Comparison of ENCODE assay signal across 24 mouse cellular contexts in the genomic region with DNA sequence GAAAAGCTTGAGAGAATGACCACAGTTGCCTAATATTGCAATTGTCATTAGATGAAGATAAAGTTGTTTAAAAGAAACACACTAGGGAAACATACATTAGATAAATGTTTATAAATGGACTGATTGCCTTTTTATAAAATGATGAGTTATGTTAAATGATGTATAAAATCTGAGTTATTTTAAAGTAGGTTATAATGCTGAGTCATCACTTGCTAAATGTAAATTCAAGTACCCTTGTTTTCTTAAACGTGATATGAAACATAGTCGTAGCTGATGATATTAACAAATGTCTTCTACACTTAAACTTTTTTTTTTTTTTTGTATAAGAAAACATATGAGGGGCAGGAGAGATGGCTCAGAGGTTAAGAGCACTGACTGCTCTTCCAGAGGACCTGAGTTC. TPM values are rescaled to one million over a fixed set of nuclear protein-coding genes. Genes with fewer than 3 reads are reported as not detected.
DNase-seq lines count a peak whose midpoint lies in the region; ATAC-seq and TF ChIP-seq lines count a peak whose summit lies in the region.
"Had no signal": no experiment of that assay in that cellular context is flagged by ENCODE, and none has a peak within 500 bp of the region (broad histone marks: within the 10 kb centered on the region; RNA-seq: fewer than 3 reads in every experiment).

No protein-coding gene starts in this region.

- H3K27me3 ChIP-seq in CH12.LX (replicated peaks) (no peaks in the 10 kb centered on the region), MEL (ENCODE audit: control insufficient read depth in 1 of 2, insufficient read depth in 2 of 2, low read length in 2 of 2) (no peaks in the 10 kb centered on the region)
- peaks cover 22% of the 10 kb centered on the region for H3K27me3 ChIP-seq in hindbrain, embryonic 12.5 days
- H3K27me3 ChIP-seq: Patski had no signal

- DNase-seq in CH12.LX (ENCODE audit: extremely low read depth) (no peak), ES-E14 (ENCODE audit: low read depth, low spot score) (no peak), MEL (ENCODE audit: low read depth, low spot score) (no peak)
- no peak for DNase-seq in cerebellum, postnatal 36 days
- DNase-seq: adrenal gland, adult 2 months; adrenal gland, adult 8-10 months; adrenal gland, postnatal 36 days; cerebellum, adult 11 months; cerebellum, adult 11-12 months; cerebellum, adult 2 months; cerebellum, adult 8-10 months; cerebellum, adult 9-10 months had no signal

- dilution Hi-C loops in CH12.LX (cut with MboI; ENCODE audit: extremely low pct_ligation_motif_present, extremely low pct_unique_long_range_greater_than_20kb, low sequenced_read_pairs) = no loop called here

- in situ Hi-C loops in CH12.LX (cut with MboI; ENCODE audit: low pct_ligation_motif_present, low pct_unique_long_range_greater_than_20kb, low sequenced_read_pairs) = loop anchor here (25.0 kb wide), 2 partner anchors 102 to 277 kb away; a partner anchor contains a TSS
- in situ Hi-C loops in ES-E14 (cut with MboI; ENCODE audit: low sequenced_read_pairs in 2 of 2, unreplicated experiment in 2 of 2) = no loop called here

- TF ChIP-seq RAD21 in CH12.LX (IDR thresholded peaks at IDR 0.05; ENCODE audit: low read depth, low read length) (no peak), MEL (IDR thresholded peaks at IDR 0.05; ENCODE audit: low read depth, low read length) (no peak)

- no peak overlapping the region for H3K4me3 ChIP-seq in CH12.LX (replicated peaks in 1 of 3; ENCODE audit: low read depth in 2 of 3, low read length in 2 of 3, poor library complexity in 1 of 3)
- H3K4me3 ChIP-seq in ES-E14 (ENCODE audit: insufficient read depth in 1 of 2, low read depth in 1 of 2, low read length in 2 of 2, poor library complexity in 1 of 2, severe bottlenecking in 1 of 2) = no peak overlapping the region
- H3K4me3 ChIP-seq in MEL (ENCODE audit: control insufficient read depth in 1 of 2, insufficient read depth in 1 of 2, low read depth in 2 of 2, low read length in 2 of 2) = no peak overlapping the region
- H3K4me3 ChIP-seq in hindbrain, embryonic 12.5 days = no peak overlapping the region

- no peaks in the 10 kb centered on the region for H3K4me1 ChIP-seq in CH12.LX (ENCODE audit: control insufficient read depth in 1 of 2, insufficient read depth in 2 of 2)
- peaks cover 0 to 2% of the 10 kb centered on the region in 2 experiments; a peak in 1 of 4 replicates for H3K4me1 ChIP-seq in ES-E14 (ENCODE audit: control insufficient read depth in 2 of 2, insufficient read depth in 2 of 2, low read length in 2 of 2, poor library complexity in 1 of 2)
- no peaks in the 10 kb centered on the region for H3K4me1 ChIP-seq in MEL (ENCODE audit: control insufficient read depth in 1 of 2, insufficient read depth in 2 of 2, low read length in 2 of 2)
- no peaks in the 10 kb centered on the region for H3K4me1 ChIP-seq in hindbrain, embryonic 12.5 days

- no peaks in the 10 kb centered on the region for H3K36me3 ChIP-seq in CH12.LX (replicated peaks in 1 of 2; ENCODE audit: control insufficient read depth in 1 of 2, insufficient read depth in 1 of 2, low read length in 1 of 2)
- no peaks in the 10 kb centered on the region for H3K36me3 ChIP-seq in ES-E14 (ENCODE audit: control insufficient read depth, insufficient read depth, low read length, poor library complexity, severe bottlenecking)
- no peaks in the 10 kb centered on the region for H3K36me3 ChIP-seq in MEL (ENCODE audit: control insufficient read depth in 1 of 2, insufficient read depth in 2 of 2, low read length in 2 of 2)
- no peaks in the 10 kb centered on the region for H3K36me3 ChIP-seq in hindbrain, embryonic 12.5 days
- H3K36me3 ChIP-seq: G1E had no signal

- TF ChIP-seq CTCF in CH12.LX (conservative IDR thresholded peaks at IDR 0.05 in 1 of 2, IDR thresholded peaks at IDR 0.05 in 1 of 2; ENCODE audit: low read depth in 2 of 2, low read length in 2 of 2) = no peak
- TF ChIP-seq CTCF in MEL (IDR thresholded peaks at IDR 0.05 in 2 of 3, conservative IDR thresholded peaks at IDR 0.05 in 1 of 3; ENCODE audit: control insufficient read depth in 1 of 3, insufficient read depth in 1 of 3, low read depth in 2 of 3, low read length in 3 of 3, poor library complexity in 1 of 3, severe bottlenecking in 1 of 3) = no peak

- H3K27ac ChIP-seq in CH12.LX (ENCODE audit: insufficient read depth, low read depth) (no peak overlapping the region), ES-E14 (ENCODE audit: insufficient read depth, low read depth, low read length, poor library complexity, severe bottlenecking) (no peak overlapping the region), MEL (ENCODE audit: control insufficient read depth, low read depth, low read length) (no peak overlapping the region)
- no peak overlapping the region for H3K27ac ChIP-seq in hindbrain, embryonic 12.5 days

- no peak for TF ChIP-seq POLR2A in CH12.LX (IDR thresholded peaks at IDR 0.05; ENCODE audit: low read depth, low read length)
- TF ChIP-seq POLR2A in MEL (IDR thresholded peaks at IDR 0.05; ENCODE audit: control insufficient read depth in 1 of 2, insufficient read depth in 1 of 2, low read depth in 1 of 2, low read length in 2 of 2, poor library complexity in 1 of 2) = no peak

- ATAC-seq in megakaryocyte progenitor cell, adult 5-6 weeks (replicated peaks; ENCODE audit: poor library complexity) = no peak
- no peak for ATAC-seq in hindbrain, embryonic 12.5 days (ENCODE audit: low FRiP score)
- ATAC-seq: activated CD4-positive, CD25-positive, alpha-beta regulatory T cell, adult 4 months; CD4-positive, CD25-positive, alpha-beta regulatory T cell, adult 4 months; Patski had no signal

- no peak for TF ChIP-seq EP300 in CH12.LX (IDR thresholded peaks at IDR 0.05; ENCODE audit: low read length)
- no peak for TF ChIP-seq EP300 in MEL (IDR thresholded peaks at IDR 0.05; ENCODE audit: low read depth in 1 of 2, low read length in 2 of 2)

- no peaks in the 10 kb centered on the region for H3K79me2 ChIP-seq in CH12.LX (replicated peaks; ENCODE audit: control insufficient read depth, extremely low read depth, insufficient read depth, poor library complexity, severe bottlenecking)
- H3K79me2 ChIP-seq in MEL (ENCODE audit: control insufficient read depth, insufficient read depth, low read length, poor library complexity) = no peaks in the 10 kb centered on the region

- peaks cover 2% of the 10 kb centered on the region for H3K9me3 ChIP-seq in CH12.LX (replicated peaks; ENCODE audit: low read length)
- H3K9me3 ChIP-seq in ES-E14 (ENCODE audit: control insufficient read depth, insufficient read depth, low read depth, low read length) = no peaks in the 10 kb centered on the region
- no peaks in the 10 kb centered on the region for H3K9me3 ChIP-seq in MEL (replicated peaks; ENCODE audit: insufficient read depth, low read length)
- H3K9me3 ChIP-seq in hindbrain, embryonic 12.5 days (replicated peaks) = no peaks in the 10 kb centered on the region

- WGBS in hindbrain, embryonic 12.5 days = 88% methylated on average over 2 of the region's 2 CpGs

- H3K9ac ChIP-seq in CH12.LX (ENCODE audit: insufficient read depth, low read depth) (no peak overlapping the region), ES-E14 (ENCODE audit: insufficient read depth, low read depth, low read length, poor library complexity, severe bottlenecking) (no peak overlapping the region), MEL (ENCODE audit: control insufficient read depth, low read depth, low read length, poor library complexity, severe bottlenecking) (no peak overlapping the region)
- H3K9ac ChIP-seq in hindbrain, embryonic 12.5 days = no peak overlapping the region

- H3K4me2 ChIP-seq in CH12.LX (ENCODE audit: insufficient read depth, low read depth, poor library complexity, severe bottlenecking) = no peak overlapping the region
- H3K4me2 ChIP-seq in hindbrain, embryonic 12.5 days (replicated peaks) = no peak overlapping the region

RNA-seq across cellular contexts. Expression of a gene that starts 5.3 kb away (rescaled TPM):
- total RNA-seq in CH12.LX (2012; rRNA removed) (not detected in 2 replicates), CH12.LX (2014; rRNA removed) (not detected in 2 replicates), ES-E14 (2012; rRNA removed) (not detected in 2 replicates), MEL (2012; rRNA removed) (not detected in 2 replicates)
- polyA plus RNA-seq in CH12.LX (2012; ENCODE audit: insufficient read length, low read depth) (not detected in 2 replicates), MEL (2012; ENCODE audit: insufficient read depth in 1 of 2, insufficient read length in 2 of 2, low read depth in 1 of 2, low replicate concordance in 2 of 2, missing spikeins in 1 of 2) (not detected)
- not detected in 2 replicates for total RNA-seq in megakaryocyte progenitor cell, adult 5-6 weeks (2015)
- not detected in 2 replicates for total RNA-seq in megakaryocyte progenitor cell, adult 5-6 weeks (2017)
- polyA plus RNA-seq in hindbrain, embryonic 12.5 days (2016; fragmentation: Nextera tagmentation; extraction: Ambion mirVana) = not detected in 2 replicates
- total RNA-seq: G1E had no signal
- polyA plus RNA-seq: activated CD4-positive, CD25-positive, alpha-beta regulatory T cell, adult 4 months; C2C12; CD4-positive, CD25-positive, alpha-beta regulatory T cell, adult 4 months; G1E had no signal

RNA-seq across cellular contexts. Expression of a gene that starts 11.9 kb away (rescaled TPM):
- total RNA-seq in CH12.LX (2012; rRNA removed) (not detected in 2 replicates), CH12.LX (2014; rRNA removed) (not detected in 2 replicates), ES-E14 (2012; rRNA removed) (0.27 and 0.32 TPM in 2 replicates), MEL (2012; rRNA removed) (not detected in 2 replicates)
- polyA plus RNA-seq in CH12.LX (2012; ENCODE audit: insufficient read length, low read depth) (not detected in 2 replicates), MEL (2012; ENCODE audit: insufficient read depth in 1 of 2, insufficient read length in 2 of 2, low read depth in 1 of 2, low replicate concordance in 2 of 2, missing spikeins in 1 of 2) (not detected)
- total RNA-seq in megakaryocyte progenitor cell, adult 5-6 weeks (2015) = not detected in 2 replicates
- total RNA-seq in megakaryocyte progenitor cell, adult 5-6 weeks (2017) = not detected in 2 replicates
- polyA plus RNA-seq in hindbrain, embryonic 12.5 days (2016; fragmentation: Nextera tagmentation; extraction: Ambion mirVana) = 0.34 and 0.61 TPM in 2 replicates
- total RNA-seq: adrenal gland, postnatal 25 days; G1E had no signal
- polyA plus RNA-seq: activated CD4-positive, CD25-positive, alpha-beta regulatory T cell, adult 4 months; C2C12; CD4-positive, CD25-positive, alpha-beta regulatory T cell, adult 4 months had no signal

RNA-seq across cellular contexts. Expression of a gene that starts 25.1 kb away (rescaled TPM):
- total RNA-seq in CH12.LX (2012; rRNA removed) = not detected in 2 replicates
- total RNA-seq in CH12.LX (2014; rRNA removed) = not detected in 2 replicates
- polyA plus RNA-seq in CH12.LX (2012; ENCODE audit: insufficient read length, low read depth) = not detected in 2 replicates
- not detected in 2 replicates for total RNA-seq in ES-E14 (2012; rRNA removed)
- total RNA-seq in MEL (2012; rRNA removed) = not detected in 2 replicates
- not detected for polyA plus RNA-seq in MEL (2012; ENCODE audit: insufficient read depth in 1 of 2, insufficient read length in 2 of 2, low read depth in 1 of 2, low replicate concordance in 2 of 2, missing spikeins in 1 of 2)
- not detected in 2 replicates for total RNA-seq in megakaryocyte progenitor cell, adult 5-6 weeks (2015)
- not detected in 2 replicates for total RNA-seq in megakaryocyte progenitor cell, adult 5-6 weeks (2017)
- polyA plus RNA-seq in hindbrain, embryonic 12.5 days (2016; fragmentation: Nextera tagmentation; extraction: Ambion mirVana) = not detected in 2 replicates
- total RNA-seq: adrenal gland, adult 18-20 months; adrenal gland, adult 2 months; adrenal gland, postnatal 10 days; adrenal gland, postnatal 14 days; adrenal gland, postnatal 25 days; adrenal gland, postnatal 36 days; adrenal gland, postnatal 4 days; G1E had no signal
- polyA plus RNA-seq: activated CD4-positive, CD25-positive, alpha-beta regulatory T cell, adult 4 months; adrenal gland, adult 2 months; C2C12; CD4-positive, CD25-positive, alpha-beta regulatory T cell, adult 4 months; cerebellum, adult 2 months; G1E; Patski had no signal

RNA-seq across cellular contexts. Expression of a gene that starts 25.7 kb away (rescaled TPM):
- total RNA-seq in CH12.LX (2012; rRNA removed) (not detected in 2 replicates), CH12.LX (2014; rRNA removed) (not detected in 2 replicates), ES-E14 (2012; rRNA removed) (0.04 and 0.05 TPM in 2 replicates), MEL (2012; rRNA removed) (0.08 TPM in 1 of 2 replicates, not detected in the other)
- polyA plus RNA-seq in CH12.LX (2012; ENCODE audit: insufficient read length, low read depth) (not detected in 2 replicates), MEL (2012; ENCODE audit: insufficient read depth in 1 of 2, insufficient read length in 2 of 2, low read depth in 1 of 2, low replicate concordance in 2 of 2, missing spikeins in 1 of 2) (under 1 TPM in 1 of 2 experiments, not detected in 1; 0.08 TPM)
- 0.07 TPM in 1 of 2 replicates, not detected in the other for total RNA-seq in megakaryocyte progenitor cell, adult 5-6 weeks (2015)
- 0.03 TPM in 1 of 2 replicates, not detected in the other for total RNA-seq in megakaryocyte progenitor cell, adult 5-6 weeks (2017)
- 0.25 and 0.59 TPM in 2 replicates for polyA plus RNA-seq in hindbrain, embryonic 12.5 days (2016; fragmentation: Nextera tagmentation; extraction: Ambion mirVana)
- polyA plus RNA-seq: activated CD4-positive, CD25-positive, alpha-beta regulatory T cell, adult 4 months; G1E had no signal

RNA-seq across cellular contexts. Expression of a gene that starts 36.6 kb away (rescaled TPM):
- total RNA-seq in CH12.LX (2012; rRNA removed) (0.04 TPM in 1 of 2 replicates, not detected in the other), CH12.LX (2014; rRNA removed) (0.08 and 0.11 TPM in 2 replicates), ES-E14 (2012; rRNA removed) (0.36 and 0.58 TPM in 2 replicates), MEL (2012; rRNA removed) (2.7 and 3.2 TPM in 2 replicates)
- polyA plus RNA-seq in CH12.LX (2012; ENCODE audit: insufficient read length, low read depth) (not detected in 2 replicates), MEL (2012; ENCODE audit: insufficient read depth in 1 of 2, insufficient read length in 2 of 2, low read depth in 1 of 2, low replicate concordance in 2 of 2, missing spikeins in 1 of 2) (1 to 10 TPM in 1 of 2 experiments, not detected in 1; 3.3 TPM)
- 1.5 and 2.0 TPM in 2 replicates for total RNA-seq in megakaryocyte progenitor cell, adult 5-6 weeks (2015)
- total RNA-seq in megakaryocyte progenitor cell, adult 5-6 weeks (2017) = 1.7 and 2.0 TPM in 2 replicates
- polyA plus RNA-seq in hindbrain, embryonic 12.5 days (2016; fragmentation: Nextera tagmentation; extraction: Ambion mirVana) = 1.0 and 1.3 TPM in 2 replicates
- polyA plus RNA-seq: G1E had no signal
